Mouse (Mus musculus): ENCODE measurements around the gene Nppb.
A peak's percentile ranks its signal among the peaks of the same experiment; 100 is the strongest.

Gene Nppb

GRCm38 (mm10) chr4:147985205-147986132 lies at the start of gene Nppb:
Gene Nppb (plus strand): TSS chr4:147985788.
- peak; percentile 83 for DNase-seq (ENCODE audit: low read depth)

GRCm38 (mm10) chr4:147935904-147936303 lies 49.7 kb upstream of the Nppb start:
- peak; percentile 13 for DNase-seq (ENCODE audit: low read depth)

GRCm38 (mm10) chr4:147936331-147936954 lies 49.1 kb upstream of the Nppb start, which contains the start of gene Plod1:
Gene Plod1 (minus strand): TSS chr4:147936767.
- peak; percentile 81 for DNase-seq (ENCODE audit: low read depth)

GRCm38 (mm10) chr4:147937021-147937420 lies 48.6 kb upstream of the Nppb start:
- DNase-seq (ENCODE audit: low read depth) = no peak

GRCm38 (mm10) chr4:147937486-147937885 lies 48.1 kb upstream of the Nppb start:
- DNase-seq (ENCODE audit: low read depth) = no peak

GRCm38 (mm10) chr4:147938148-147939096 lies 47.2 kb upstream of the Nppb start:
- peak; percentile 64 for DNase-seq (ENCODE audit: low read depth)

GRCm38 (mm10) chr4:147940111-147940510 lies 45.5 kb upstream of the Nppb start:
- no peak for DNase-seq (ENCODE audit: low read depth)

GRCm38 (mm10) chr4:147940576-147941044 lies 45.0 kb upstream of the Nppb start, which contains the start of gene 2510039O18Rik:
Gene 2510039O18Rik (plus strand): TSS chr4:147940895.
- peak; percentile 95 for DNase-seq (ENCODE audit: low read depth)

GRCm38 (mm10) chr4:147941045-147942020 lies 44.3 kb upstream of the Nppb start:
- DNase-seq (ENCODE audit: low read depth) = no peak

GRCm38 (mm10) chr4:147943005-147943404 lies 42.6 kb upstream of the Nppb start:
- DNase-seq (ENCODE audit: low read depth) = no peak

- peak; percentile 29 for DNase-seq (ENCODE audit: low read depth)
Observed at GRCm38 (mm10) chr4:147947511-147947910, 38.1 kb upstream of the Nppb start.

- peak; percentile 73 for DNase-seq (ENCODE audit: low read depth)
Observed at GRCm38 (mm10) chr4:147953590-147953989, 32.0 kb upstream of the Nppb start.

- DNase-seq (ENCODE audit: low read depth) = peak; percentile 73
Observed at GRCm38 (mm10) chr4:147957141-147957540, 28.4 kb upstream of the Nppb start.

GRCm38 (mm10) chr4:147959881-147960831 lies 25.4 kb upstream of the Nppb start:
- DNase-seq (ENCODE audit: low read depth) = peak; percentile 93

GRCm38 (mm10) chr4:147962781-147963180 lies 22.8 kb upstream of the Nppb start:
- DNase-seq (ENCODE audit: low read depth) = no peak

- DNase-seq (ENCODE audit: low read depth) = no peak
Observed at GRCm38 (mm10) chr4:147963623-147964022, 22.0 kb upstream of the Nppb start.

GRCm38 (mm10) chr4:147965712-147966111 lies 19.9 kb upstream of the Nppb start:
- DNase-seq (ENCODE audit: low read depth) = no peak

GRCm38 (mm10) chr4:147968816-147969215 lies 16.8 kb upstream of the Nppb start:
- no peak for DNase-seq (ENCODE audit: low read depth)

GRCm38 (mm10) chr4:147969337-147969736 lies 16.3 kb upstream of the Nppb start:
- DNase-seq (ENCODE audit: low read depth) = no peak

All from NIH3T3 (cell line).